Mouse (Mus musculus) embryonic facial prominence, embryonic 14.5 days (tissue): ENCODE data around the gene Fbxo6. TPM values are rescaled to one million over a fixed set of nuclear protein-coding genes. Genes with fewer than 3 reads are reported as not detected.

Experiments
- ATAC-seq: fragments of 200-750 bp; cut with Nextera tagmentation; 2 replicates; pipeline ENCODE4 v1.8.0; 2017; ENCODE audit warnings: low read depth, moderate number of reproducible peaks, moderate TSS enrichment
- DNase-seq: peaks from one replicate; pipeline ENCODE4 v3.0.0-alpha.2; 2015; ENCODE audit warnings: low spot score
- H3K27ac ChIP-seq: fragments of 300-500 bp; sonication (generic); replicated peaks from 2 replicates; pipeline ENCODE4 v1.5.1; 2014; ENCODE audit warnings: low read depth, mild to moderate bottlenecking, low read length, moderate library complexity
- H3K27me3 ChIP-seq: fragments of 300-500 bp; sonication (generic); replicated peaks from 2 replicates; pipeline ENCODE4 v1.6.1; 2014; ENCODE audit warnings: low read length; ENCODE audit not compliant: control insufficient read depth, insufficient read depth
- H3K36me3 ChIP-seq: fragments of 300-500 bp; sonication (generic); 2 replicates; pipeline ENCODE4 v1.6.1; 2014; ENCODE audit warnings: low read length, mixed read lengths; ENCODE audit not compliant: control insufficient read depth, insufficient read depth
- H3K4me1 ChIP-seq: fragments of 300-500 bp; sonication (generic); 2 replicates; pipeline ENCODE4 v1.6.1; 2014; ENCODE audit warnings: antibody characterized with exemption, low read length; ENCODE audit not compliant: control insufficient read depth, insufficient read depth
- H3K4me2 ChIP-seq: fragments of 300-500 bp; sonication (generic); 2 replicates; pipeline ENCODE4 v1.6.1; 2014; ENCODE audit warnings: low read depth, mild to moderate bottlenecking, low read length, moderate library complexity, mixed read lengths
- H3K4me3 ChIP-seq: fragments of 300-500 bp; sonication (generic); 2 replicates; pipeline ENCODE4 v1.5.1; 2014; ENCODE audit warnings: low read depth, mild to moderate bottlenecking, low read length
- H3K9ac ChIP-seq: fragments of 300-500 bp; sonication (generic); 2 replicates; pipeline ENCODE4 v1.6.1; 2014; ENCODE audit warnings: low read depth, mild to moderate bottlenecking, low read length, moderate library complexity, mixed read lengths
- H3K9me3 ChIP-seq: fragments of 300-500 bp; sonication (generic); 2 replicates; pipeline ENCODE4 v1.6.1; 2016; ENCODE audit warnings: low read length; ENCODE audit not compliant: control insufficient read depth
- WGBS: fragments of 180-500 bp; shearing (Covaris S2); extraction: QIAGEN DNeasy Blood & Tissue Kit; methylation state at CpG from one replicate; pipeline ENCODE4 v1.1.7; 2014; 5-methylcytosine and 5-hydroxymethylcytosine counted together
- polyA plus RNA-seq: library from polyadenylated mRNA; unstranded; fragments of >200 nt; fragmentation: Nextera tagmentation; extraction: Ambion mirVana; gene quantifications from 2 replicates; pipeline ENCODE4 v1.2.1, GENCODE M21; 2014

Fbxo6 gene
- polyA plus RNA-seq, 1 experiment from 2014 or later = 13.8 TPM

GRCm38 (mm10) chr4:148158436-148159348 lies 6.8 kb upstream of the Fbxo6 start:
- DNase-seq (no peak), ATAC-seq (no peak)
- Histone ChIP-seq H3K9ac (peak overlapping the region; percentile 75), H3K4me1 (peaks cover 6% of the 10 kb centered on the region; the same call in 1 of the 2 replicates), H3K4me2 (peak overlapping the region; percentile 99), H3K4me3 (peak overlapping the region; percentile 66), H3K27ac (no peak overlapping the region), H3K27me3 (peaks cover 35% of the 10 kb centered on the region), H3K9me3 (no peaks in the 10 kb centered on the region), H3K36me3 (peaks cover 16% of the 10 kb centered on the region; the same call in 1 of the 2 replicates)
- 32% methylated on average over 26 of the region's 27 CpGs for WGBS

GRCm38 (mm10) chr4:148154982-148155381 lies 3.0 kb upstream of the Fbxo6 start:
- Histone ChIP-seq H3K4me1 (peaks cover 8% of the 10 kb centered on the region; the same call in 1 of the 2 replicates), H3K9ac (no peak overlapping the region), H3K27me3 (no peaks in the 10 kb centered on the region), H3K4me2 (no peak overlapping the region), H3K9me3 (no peaks in the 10 kb centered on the region), H3K27ac (no peak overlapping the region), H3K4me3 (no peak overlapping the region), H3K36me3 (peaks cover 20% of the 10 kb centered on the region; the same call in 1 of the 2 replicates)
- ATAC-seq = no peak
- DNase-seq = no peak
- 58% methylated on average over 3 of the region's 3 CpGs for WGBS

- H3K4me3 ChIP-seq = no peak overlapping the region
- H3K4me2 ChIP-seq = no peak overlapping the region
- peaks cover 20% of the 10 kb centered on the region; the same call in 1 of the 2 replicates for H3K36me3 ChIP-seq
- WGBS = 92% methylated on average over 4 of the region's 4 CpGs
- no peak overlapping the region for H3K9ac ChIP-seq
- H3K27me3 ChIP-seq = no peaks in the 10 kb centered on the region
- no peaks in the 10 kb centered on the region for H3K9me3 ChIP-seq
- H3K27ac ChIP-seq = no peak overlapping the region
- ATAC-seq (no peak), DNase-seq (no peak)
- H3K4me1 ChIP-seq = peaks cover 9% of the 10 kb centered on the region; the same call in 1 of the 2 replicates
Measured at GRCm38 (mm10) chr4:148154006-148154405, 2.1 kb upstream of the Fbxo6 start.

- Histone ChIP-seq H3K27me3 (no peaks in the 10 kb centered on the region), H3K9me3 (no peaks in the 10 kb centered on the region), H3K36me3 (peaks cover 20% of the 10 kb centered on the region; the same call in 1 of the 2 replicates), H3K4me3 (no peak overlapping the region), H3K27ac (no peak overlapping the region), H3K4me1 (0 out of 2 replicates have a peak, but pooled peaks cover 5% of the 10 kb centered on the region), H3K9ac (no peak overlapping the region), H3K4me2 (no peak overlapping the region)
- 76% methylated on average over 5 of the region's 5 CpGs for WGBS
- no peak for DNase-seq
- ATAC-seq = no peak
Measured at GRCm38 (mm10) chr4:148152547-148152946, 607 bp upstream of the Fbxo6 start.

GRCm38 (mm10) chr4:148150953-148151266 lies 1.0 kb downstream of the Fbxo6 start:
- Histone ChIP-seq H3K27ac (0 out of 2 replicates have a peak overlapping the region, but pooled peaks have one; percentile 75), H3K9ac (peak overlapping the region; percentile 76; the same call in 1 of the 2 replicates), H3K9me3 (no peaks in the 10 kb centered on the region), H3K27me3 (no peaks in the 10 kb centered on the region), H3K4me1 (0 out of 2 replicates have a peak, but pooled peaks cover 5% of the 10 kb centered on the region), H3K4me2 (peak overlapping the region; percentile 99), H3K36me3 (peaks cover 22% of the 10 kb centered on the region; the same call in 1 of the 2 replicates), H3K4me3 (peak overlapping the region; percentile 65)
- ATAC-seq (no peak), DNase-seq (no peak)
- WGBS = 41% methylated on average over 3 of the region's 3 CpGs

- ATAC-seq (no peak), DNase-seq (no peak)
- no peak overlapping the region for H3K9ac ChIP-seq
- H3K4me1 ChIP-seq = 0 out of 2 replicates have a peak, but pooled peaks cover 5% of the 10 kb centered on the region
- WGBS = 29% methylated on average over 7 of the region's 7 CpGs
- no peak overlapping the region for H3K4me2 ChIP-seq
- H3K27ac ChIP-seq = no peak overlapping the region
- H3K4me3 ChIP-seq = no peak overlapping the region
- no peaks in the 10 kb centered on the region for H3K27me3 ChIP-seq
- H3K36me3 ChIP-seq = peaks cover 22% of the 10 kb centered on the region
- no peaks in the 10 kb centered on the region for H3K9me3 ChIP-seq
Measured at GRCm38 (mm10) chr4:148150242-148150641, 1.7 kb downstream of the Fbxo6 start.

- Histone ChIP-seq H3K4me1 (0 out of 2 replicates have a peak, but pooled peaks cover 5% of the 10 kb centered on the region), H3K9me3 (no peaks in the 10 kb centered on the region), H3K9ac (no peak overlapping the region), H3K27me3 (no peaks in the 10 kb centered on the region), H3K4me2 (no peak overlapping the region), H3K4me3 (no peak overlapping the region), H3K27ac (no peak overlapping the region), H3K36me3 (peaks cover 18% of the 10 kb centered on the region)
- ATAC-seq (no peak), DNase-seq (no peak)
- WGBS = 50% methylated on average over 12 of the region's 12 CpGs
Measured at GRCm38 (mm10) chr4:148149540-148149939, 2.4 kb downstream of the Fbxo6 start.

- Histone ChIP-seq H3K9ac (no peak overlapping the region), H3K4me1 (0 out of 2 replicates have a peak, but pooled peaks cover 5% of the 10 kb centered on the region), H3K27ac (no peak overlapping the region), H3K36me3 (peaks cover 8% of the 10 kb centered on the region), H3K4me3 (no peak overlapping the region), H3K27me3 (no peaks in the 10 kb centered on the region), H3K4me2 (no peak overlapping the region), H3K9me3 (no peaks in the 10 kb centered on the region)
- no peak for DNase-seq
- no peak for ATAC-seq
- WGBS = 97% methylated on average over 2 of the region's 2 CpGs
Measured at GRCm38 (mm10) chr4:148147714-148148113, 4.2 kb downstream of the Fbxo6 start.
